Mouse (Mus musculus): Measurements from ENCODE around the gene Fermt3. TPM values are rescaled to one million over a fixed set of nuclear protein-coding genes. Genes with fewer than 3 reads are reported as not detected.

Fermt3 gene
- total RNA-seq, 2 experiments from 2014 or later = 103 to 230 TPM

GRCm38 (mm10) chr19:6975537-6976521 is 43.4 kb downstream of the Fermt3 start, which contains the start of gene Plcb3:
Gene Plcb3, minus strand, starts transcription at chr19:6976470.
- ATAC-seq (replicated peaks; ENCODE audit: poor library complexity, severe bottlenecking) = peak; percentile 18

- peak; percentile 56 for ATAC-seq (replicated peaks; ENCODE audit: poor library complexity, severe bottlenecking)
These were observed 44.8 kb downstream of the Fermt3 start, which contains the start of gene Ppp1r14b for GRCm38 (mm10) chr19:6974211-6975205. Gene Ppp1r14b, plus strand, starts transcription at chr19:6974968.

- no peak for ATAC-seq (replicated peaks; ENCODE audit: poor library complexity, severe bottlenecking)
These were observed 45.6 kb downstream of the Fermt3 start for GRCm38 (mm10) chr19:6973581-6974190.

GRCm38 (mm10) chr19:6972247-6972917 is 46.9 kb downstream of the Fermt3 start:
- no peak for ATAC-seq (replicated peaks; ENCODE audit: poor library complexity, severe bottlenecking)

GRCm38 (mm10) chr19:6971644-6972043 is 47.6 kb downstream of the Fermt3 start:
- no peak for ATAC-seq (replicated peaks; ENCODE audit: poor library complexity, severe bottlenecking)

GRCm38 (mm10) chr19:6970460-6971085 is 48.7 kb downstream of the Fermt3 start:
- ATAC-seq (replicated peaks; ENCODE audit: poor library complexity, severe bottlenecking) = no peak

GRCm38 (mm10) chr19:6969665-6970381 is 49.4 kb downstream of the Fermt3 start:
- peak; percentile 51 for ATAC-seq (replicated peaks; ENCODE audit: poor library complexity, severe bottlenecking)

- no peak for ATAC-seq (replicated peaks; ENCODE audit: poor library complexity, severe bottlenecking)
These were observed 50.0 kb downstream of the Fermt3 start for GRCm38 (mm10) chr19:6969291-6969664.

- ATAC-seq (replicated peaks; ENCODE audit: poor library complexity, severe bottlenecking) = no peak; the same call in 1 of the 2 replicates
These were observed 50.6 kb downstream of the Fermt3 start for GRCm38 (mm10) chr19:6968491-6969271.

- no peak for ATAC-seq (replicated peaks; ENCODE audit: poor library complexity, severe bottlenecking)
These were observed 62.8 kb downstream of the Fermt3 start for GRCm38 (mm10) chr19:6956461-6956860.

- ATAC-seq (replicated peaks; ENCODE audit: poor library complexity, severe bottlenecking) = no peak
These were observed 63.8 kb downstream of the Fermt3 start for GRCm38 (mm10) chr19:6955424-6955823.

GRCm38 (mm10) chr19:6954046-6954445 is 65.2 kb downstream of the Fermt3 start:
- no peak for ATAC-seq (replicated peaks; ENCODE audit: poor library complexity, severe bottlenecking)

GRCm38 (mm10) chr19:6952712-6953037 is 66.6 kb downstream of the Fermt3 start:
- ATAC-seq (replicated peaks; ENCODE audit: poor library complexity, severe bottlenecking) = no peak

GRCm38 (mm10) chr19:6951994-6952711 is 67.1 kb downstream of the Fermt3 start:
- ATAC-seq (replicated peaks; ENCODE audit: poor library complexity, severe bottlenecking) = peak; percentile 18; the same call in 1 of the 2 replicates

GRCm38 (mm10) chr19:6951381-6951968 is 67.8 kb downstream of the Fermt3 start:
- ATAC-seq (replicated peaks; ENCODE audit: poor library complexity, severe bottlenecking) = peak; percentile 84

GRCm38 (mm10) chr19:6950613-6951153 is 68.6 kb downstream of the Fermt3 start:
- ATAC-seq (replicated peaks; ENCODE audit: poor library complexity, severe bottlenecking) = 0 out of 2 replicates have a peak, but pooled peaks have one; percentile 12
